Mouse (Mus musculus) thymus, adult 2 months (tissue): Measurements from ENCODE around the gene Vamp1.

Experiments used
- CTCF ChIP-seq: fragments of 200-500 bp; IDR thresholded peaks from 2 replicates; pipeline ENCODE4 v1.5.1; 2012; ENCODE audit warnings: mild to moderate bottlenecking, control low read depth, low read length, moderate library complexity, borderline replicate concordance; ENCODE audit not compliant: control insufficient read depth, poor library complexity, insufficient read depth; ENCODE audit errors: extremely low read depth
- POLR2A ChIP-seq: fragments of 200-500 bp; IDR thresholded peaks from 2 replicates; pipeline ENCODE4 v1.6.1; 2012; ENCODE audit warnings: mild to moderate bottlenecking, low read length, control low read depth, moderate library complexity; ENCODE audit not compliant: control insufficient read depth, poor library complexity, insufficient read depth; ENCODE audit errors: extremely low read depth

DNA sequence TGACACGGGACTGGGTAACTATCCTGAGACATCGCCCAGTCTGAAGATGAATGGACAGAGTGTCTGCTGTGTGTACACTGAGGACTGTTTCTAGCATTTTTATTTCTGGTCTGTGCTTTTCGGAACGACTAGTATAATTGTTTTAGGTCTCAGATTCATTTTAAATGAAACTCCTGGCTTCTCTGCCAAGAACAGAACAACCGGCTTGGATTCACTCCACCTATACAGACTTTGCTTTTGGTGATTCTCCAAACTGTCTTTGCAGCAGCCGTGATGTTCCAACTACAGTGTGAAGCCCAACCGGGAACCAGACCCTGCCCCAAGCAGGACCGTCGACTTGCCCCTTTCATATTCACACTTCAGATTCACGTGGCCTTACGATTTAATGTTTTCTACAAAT is 2.5 kb downstream of the Vamp1 start:
- TF ChIP-seq POLR2A, result no peak
- no peak for TF ChIP-seq CTCF
